Mouse (Mus musculus) granulocyte monocyte progenitor cell, adult 5-6 weeks (primary cell): ENCODE measurements around the gene Arhgef3. TPM values are rescaled to one million over a fixed set of nuclear protein-coding genes. Genes with fewer than 3 reads are reported as not detected.

Experiments used
- ATAC-seq: replicated peaks from 2 replicates; pipeline ENCODE4 v1.8.0; 2016; ENCODE audit warnings: mild to moderate bottlenecking, moderate TSS enrichment, inconsistent platforms; ENCODE audit not compliant: poor library complexity, severe bottlenecking
- total RNA-seq, 2 experiments: library from RNA; stranded (forward) in 1 of 2; stranded (reverse) in 1 of 2; fragments of 200-712, 200-1000 nt in 1 of 2; fragments of >200 nt in 1 of 2; fragmentation: Nextera tagmentation in 1 of 2; gene quantifications; 2 replicates each; pipeline ENCODE4 v1.2.3; 2014 to 2017

Arhgef3 gene
- total RNA-seq, 2 experiments from 2014 or later: 13.8 to 14.7 TPM

DNA sequence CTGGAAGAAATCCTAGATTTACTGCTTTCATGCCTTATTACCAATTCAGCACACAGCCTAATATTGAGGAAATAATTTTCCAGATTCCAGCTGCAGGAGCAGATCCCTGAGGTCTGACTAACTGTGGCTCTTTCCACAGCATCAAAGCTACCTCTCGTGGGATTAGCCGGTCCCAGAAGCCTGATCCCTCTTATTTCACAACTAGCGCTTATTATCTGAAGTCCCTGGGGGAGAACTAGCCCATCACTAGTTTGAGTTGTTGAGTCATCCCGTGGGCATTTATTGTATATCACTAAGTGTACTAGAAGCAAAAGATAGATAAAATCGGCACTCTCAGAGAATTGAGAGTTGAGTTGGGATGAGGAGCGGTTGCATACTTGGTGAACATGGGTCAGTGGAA, 41.3 kb downstream of the Arhgef3 start:
- ATAC-seq: no peak

DNA sequence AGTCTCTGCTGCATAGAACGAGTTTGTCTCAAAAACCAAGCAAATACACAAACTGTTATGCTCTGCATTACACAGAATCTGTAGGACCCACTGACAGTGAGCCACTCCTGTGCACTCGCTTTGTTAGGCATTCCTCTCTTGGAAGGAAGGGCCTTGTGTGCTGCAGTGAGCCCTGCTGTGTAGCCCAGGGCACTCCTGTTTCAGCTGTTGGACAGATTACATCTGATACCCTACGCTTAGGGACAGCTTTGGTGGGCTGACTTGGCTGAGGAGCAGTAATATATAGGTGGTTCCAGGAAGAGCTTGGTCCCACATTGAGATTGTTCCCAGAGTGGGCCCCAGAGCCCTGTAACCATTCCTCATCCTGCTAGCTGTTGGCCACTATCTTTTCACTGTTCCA, 43.4 kb downstream of the Arhgef3 start:
- no peak for ATAC-seq

DNA sequence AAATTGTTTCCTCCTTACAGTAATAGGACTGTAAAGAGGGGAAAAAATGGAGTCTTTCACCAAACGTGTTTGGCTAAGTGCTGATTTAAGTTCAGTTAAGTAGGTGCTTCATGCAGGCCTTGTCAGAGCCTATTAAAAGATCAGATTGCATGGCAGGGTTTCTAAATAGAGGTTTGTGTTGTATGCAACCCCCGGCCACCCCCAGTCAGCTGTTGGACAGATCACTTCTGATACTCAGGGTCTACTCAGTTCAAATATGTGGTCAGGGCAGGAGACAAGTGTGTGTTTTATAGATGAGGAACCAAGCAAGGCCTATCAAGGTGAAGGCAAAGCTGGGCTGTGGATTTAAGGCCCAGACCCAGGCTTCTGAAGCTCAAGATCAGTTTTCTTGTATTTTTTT, 44.1 kb downstream of the Arhgef3 start:
- no peak for ATAC-seq

DNA sequence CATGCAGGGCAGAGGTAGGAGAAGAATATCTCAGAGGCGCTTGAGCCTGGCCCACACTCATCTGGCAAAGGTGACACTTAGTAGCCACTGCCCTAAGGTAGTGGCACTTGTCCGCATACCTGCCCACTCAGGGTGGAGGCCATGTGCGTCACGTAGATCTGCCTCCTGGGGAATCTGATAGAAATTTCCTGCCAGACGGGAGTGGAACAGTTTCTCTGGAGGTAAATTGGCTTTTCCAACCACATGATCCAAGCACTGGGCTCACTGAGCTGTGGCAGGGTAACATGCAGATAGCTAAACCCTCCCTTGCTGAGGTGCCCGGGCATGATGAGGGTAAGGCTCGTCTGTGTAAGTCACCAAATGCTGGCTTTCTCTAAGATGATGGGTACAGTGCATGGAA, 46.1 kb downstream of the Arhgef3 start:
- no peak for ATAC-seq

DNA sequence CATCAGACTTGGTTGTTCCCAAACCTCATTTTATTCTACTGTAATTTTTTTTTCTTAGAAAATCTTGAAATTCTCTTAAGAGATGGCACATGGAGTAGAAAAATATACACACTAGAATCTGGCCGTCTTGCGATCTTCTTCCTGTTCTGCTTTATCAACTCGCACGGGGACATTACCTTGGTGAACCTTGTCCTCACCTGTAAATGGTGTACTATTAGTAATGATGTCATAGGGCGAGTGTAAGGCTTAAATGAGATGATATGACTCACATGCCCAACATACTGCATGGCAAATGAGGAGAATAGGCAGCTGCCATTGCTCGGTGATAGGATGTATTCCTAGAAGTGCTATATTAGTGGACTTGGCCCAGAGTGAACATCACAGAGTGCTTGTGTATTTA, 49.9 kb downstream of the Arhgef3 start:
- ATAC-seq: no peak

DNA sequence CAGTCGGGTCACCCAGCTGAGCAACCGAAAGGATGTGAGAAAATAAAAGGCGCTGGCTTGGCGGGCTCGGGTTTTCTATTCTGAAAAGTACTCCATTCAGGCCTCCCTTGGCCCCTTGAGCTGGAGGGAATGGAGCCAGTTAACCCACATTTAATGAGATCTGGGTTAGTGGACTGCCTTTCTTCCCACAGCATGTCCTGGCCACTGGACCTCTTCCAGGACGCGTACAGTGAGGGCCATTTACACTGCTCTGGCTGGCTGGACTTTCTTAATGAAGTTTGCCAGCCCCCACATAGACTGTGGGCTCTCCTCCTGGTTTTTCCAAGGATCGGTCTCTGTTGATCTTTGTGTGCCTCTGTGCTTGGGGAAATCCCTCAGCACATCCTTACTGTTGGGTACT, 52.1 kb downstream of the Arhgef3 start:
- ATAC-seq: no peak

DNA sequence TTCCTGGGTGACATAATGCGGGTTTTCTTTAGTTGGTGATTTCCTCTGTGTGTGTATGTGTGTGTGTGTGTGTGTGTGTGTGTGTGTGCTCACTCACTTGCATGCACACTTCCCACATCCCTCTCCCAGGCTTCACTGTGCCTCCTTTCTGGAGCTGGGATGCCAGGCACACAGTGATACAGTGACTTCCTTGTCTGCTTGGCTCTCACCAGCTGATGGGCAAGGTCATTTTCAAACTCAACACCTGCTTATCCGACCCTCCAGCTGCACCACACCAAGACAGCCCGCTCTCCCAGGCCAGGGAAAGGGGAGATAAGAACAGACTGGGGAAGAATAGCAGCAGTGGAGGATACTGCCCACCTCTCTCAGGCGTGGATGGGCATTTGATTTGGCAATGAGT, 52.5 kb downstream of the Arhgef3 start:
- no peak for ATAC-seq

DNA sequence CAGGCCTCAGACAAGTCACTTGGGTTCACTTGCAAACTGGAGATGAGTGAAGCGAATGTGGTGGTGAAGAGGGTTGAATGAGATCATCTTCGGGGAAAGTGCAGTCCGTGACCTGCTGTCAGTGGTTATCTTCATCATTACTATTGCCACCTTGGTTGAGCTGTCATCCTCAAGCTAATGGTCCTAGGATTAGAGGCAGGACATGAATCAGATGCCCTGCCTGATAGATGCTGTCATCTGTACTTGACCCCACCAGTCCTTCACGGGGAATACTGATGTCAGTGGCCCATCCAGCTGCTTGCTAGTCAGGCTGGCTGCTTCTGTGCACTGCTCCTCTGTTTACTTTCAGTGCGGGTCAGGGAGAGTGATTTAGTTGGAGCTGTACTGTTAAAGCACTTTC, 53.7 kb downstream of the Arhgef3 start:
- ATAC-seq: no peak

DNA sequence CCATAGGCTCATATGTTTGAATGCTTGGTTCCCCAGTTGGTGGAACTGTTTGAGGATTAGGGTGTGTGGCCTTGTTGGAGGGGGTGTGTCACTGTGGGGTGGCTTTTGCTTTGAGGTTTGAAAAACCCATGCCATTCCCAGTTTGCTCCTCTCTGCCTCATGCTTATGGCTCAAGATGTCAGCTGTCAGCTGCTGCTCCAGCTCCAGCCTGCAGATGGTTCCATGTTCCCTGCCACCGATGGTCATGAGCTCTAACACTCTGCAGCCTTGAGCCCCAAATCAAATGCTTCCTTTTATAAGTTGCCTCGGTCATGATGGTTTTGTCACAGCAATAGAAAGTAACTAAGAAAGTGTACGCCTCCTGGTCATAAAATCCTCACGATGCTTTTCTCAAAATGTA, 54.6 kb downstream of the Arhgef3 start:
- no peak for ATAC-seq

DNA sequence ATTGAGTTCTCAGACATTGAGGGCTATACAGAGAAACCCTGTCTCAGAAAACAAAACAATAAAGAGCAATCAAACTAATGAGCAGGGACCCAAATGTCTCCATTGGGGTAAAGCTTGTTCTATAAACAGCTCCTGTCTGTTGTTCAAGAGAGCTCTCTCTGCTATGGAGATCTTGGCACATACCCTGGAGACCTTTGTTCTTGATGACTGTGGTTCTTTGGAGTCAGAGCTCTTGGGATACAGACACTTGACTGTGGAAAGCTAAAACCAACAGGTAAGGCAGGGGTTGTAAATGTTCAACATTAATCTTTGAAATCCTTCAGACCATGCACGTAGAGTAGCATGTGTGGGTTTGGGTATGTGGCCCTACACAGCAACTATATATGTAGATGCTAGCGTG, 55.7 kb downstream of the Arhgef3 start:
- ATAC-seq: no peak

DNA sequence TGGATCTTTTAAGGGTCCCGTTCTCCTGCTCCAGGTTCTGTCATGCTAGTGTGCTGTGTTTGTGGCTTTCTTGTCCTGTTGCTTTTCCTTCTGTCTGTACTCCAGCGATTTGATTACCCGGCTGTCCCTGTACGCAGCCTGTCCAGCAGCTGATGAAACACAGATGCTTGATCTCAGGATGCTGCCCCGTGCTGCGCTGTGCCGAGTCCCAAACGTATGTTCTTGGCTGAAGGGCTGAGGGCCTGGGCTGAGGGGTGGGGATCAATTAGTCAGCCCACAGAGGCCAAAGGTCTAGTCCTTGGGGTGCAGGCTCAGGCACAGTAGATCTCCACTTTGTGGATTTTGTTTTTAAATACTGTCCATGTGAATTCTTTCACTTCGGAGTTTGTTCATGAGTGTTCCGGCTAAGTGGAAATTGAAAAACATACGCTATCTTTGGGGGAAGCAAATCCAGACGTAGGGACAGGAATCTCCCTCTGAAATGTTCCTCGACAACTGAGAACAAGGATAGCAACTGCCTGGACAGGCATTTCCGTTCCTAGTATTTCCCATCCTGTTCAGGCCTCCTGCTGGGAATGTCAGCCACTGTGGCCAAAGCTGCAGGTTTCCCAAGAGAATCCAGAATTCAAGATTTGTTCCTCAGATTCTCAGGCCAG, 56.6 kb downstream of the Arhgef3 start:
- no peak for ATAC-seq

DNA sequence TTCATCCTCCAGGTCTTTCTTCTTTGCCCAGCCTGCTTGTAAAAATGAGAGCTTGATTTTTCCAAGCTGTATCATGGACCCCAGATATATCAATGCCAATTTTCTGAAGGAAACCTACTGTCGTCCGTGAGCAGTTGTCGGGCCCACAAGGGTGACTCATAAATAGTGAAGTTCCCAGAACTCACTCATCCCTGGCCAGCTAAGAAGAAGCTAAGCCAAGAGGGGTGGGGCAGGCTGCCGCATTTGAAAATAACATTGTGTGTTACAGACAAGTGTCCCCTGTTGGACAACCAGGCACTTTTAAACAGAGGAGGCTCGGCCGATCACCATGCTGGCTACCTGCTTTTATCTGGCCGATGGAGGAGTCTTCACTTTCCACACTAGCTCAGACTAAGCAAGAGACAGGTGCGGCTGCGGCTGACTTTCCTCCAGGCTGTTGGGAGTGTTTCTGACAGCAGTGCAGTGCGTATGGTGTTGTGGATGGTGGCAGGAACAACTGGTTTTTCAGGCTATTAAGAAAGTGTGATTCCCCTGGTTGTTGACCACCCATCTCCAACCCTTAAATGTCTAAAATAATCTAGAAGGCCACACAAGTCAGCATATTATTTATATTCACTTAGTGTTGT, 58.6 kb downstream of the Arhgef3 start:
- no peak for ATAC-seq

DNA sequence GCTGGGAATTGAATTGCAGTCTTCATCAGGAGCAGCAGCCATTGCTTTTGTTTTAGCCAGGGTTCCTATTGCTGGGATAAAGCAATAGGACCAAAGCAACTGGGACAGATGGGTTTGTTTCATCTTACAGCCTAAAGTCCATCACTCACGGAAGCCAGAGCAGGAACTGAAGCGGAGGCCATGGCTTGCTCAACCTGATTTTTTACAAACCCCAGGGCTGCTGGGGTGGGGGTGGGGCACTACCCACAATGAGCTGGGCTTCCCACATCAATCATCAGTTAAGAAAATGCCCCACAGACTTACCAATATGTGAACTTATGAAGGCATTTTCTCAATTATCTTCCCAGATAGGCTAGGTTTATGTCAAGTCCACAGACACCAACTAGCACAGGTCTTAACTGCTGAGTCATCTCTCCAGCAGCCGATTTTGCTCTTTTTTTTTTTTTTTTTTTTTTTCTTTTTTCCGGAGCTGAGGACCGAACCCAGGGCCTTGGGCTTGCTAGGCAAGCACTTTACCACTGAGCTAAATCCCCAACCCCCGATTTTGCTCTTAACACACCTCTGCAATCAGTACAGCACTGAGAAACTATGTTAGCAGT, 59.6 kb downstream of the Arhgef3 start:
- peak; percentile 59 for ATAC-seq

DNA sequence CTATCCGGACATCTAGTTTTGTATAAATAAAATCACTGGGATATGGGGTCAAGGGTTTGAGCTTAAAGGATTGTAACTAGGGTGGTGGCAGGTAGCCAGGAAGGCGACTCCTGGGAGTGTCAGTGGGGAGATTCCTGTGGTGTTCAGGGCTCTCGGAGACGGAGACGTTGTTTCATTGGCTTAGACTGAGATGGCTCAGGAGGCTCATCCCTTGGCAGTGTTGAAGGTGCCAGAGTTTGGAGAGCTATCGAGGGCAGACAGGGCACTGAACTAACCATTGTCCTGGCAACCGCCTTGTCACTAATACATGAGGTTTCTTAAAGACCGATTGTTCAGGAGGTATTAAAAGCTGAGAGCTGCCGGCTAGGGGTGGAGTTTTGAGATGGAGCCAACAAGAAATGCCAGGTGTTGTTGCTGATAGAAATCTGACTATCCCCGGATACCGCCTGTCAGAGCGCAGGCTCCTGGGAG, 60.2 kb downstream of the Arhgef3 start:
- no peak for ATAC-seq

DNA sequence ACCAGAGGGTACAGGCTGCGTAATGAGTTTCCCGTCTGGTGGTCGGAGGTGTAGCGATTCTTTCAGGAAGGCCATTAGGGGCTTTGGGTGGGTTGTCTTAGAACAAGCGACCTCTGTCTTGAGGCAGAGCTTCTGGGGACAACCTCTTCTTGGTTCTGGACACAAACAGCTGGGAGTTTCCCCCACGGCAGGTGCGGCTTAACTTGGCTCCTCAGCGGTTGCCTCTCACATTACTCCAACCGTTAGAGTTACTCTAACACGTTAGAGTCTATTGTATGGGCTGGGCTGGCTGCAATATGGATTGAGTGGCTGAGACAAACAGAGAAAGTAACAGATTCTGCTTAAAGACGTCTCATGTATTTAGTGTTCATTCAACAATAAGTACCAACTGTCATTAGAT, 60.6 kb downstream of the Arhgef3 start:
- no peak for ATAC-seq

DNA sequence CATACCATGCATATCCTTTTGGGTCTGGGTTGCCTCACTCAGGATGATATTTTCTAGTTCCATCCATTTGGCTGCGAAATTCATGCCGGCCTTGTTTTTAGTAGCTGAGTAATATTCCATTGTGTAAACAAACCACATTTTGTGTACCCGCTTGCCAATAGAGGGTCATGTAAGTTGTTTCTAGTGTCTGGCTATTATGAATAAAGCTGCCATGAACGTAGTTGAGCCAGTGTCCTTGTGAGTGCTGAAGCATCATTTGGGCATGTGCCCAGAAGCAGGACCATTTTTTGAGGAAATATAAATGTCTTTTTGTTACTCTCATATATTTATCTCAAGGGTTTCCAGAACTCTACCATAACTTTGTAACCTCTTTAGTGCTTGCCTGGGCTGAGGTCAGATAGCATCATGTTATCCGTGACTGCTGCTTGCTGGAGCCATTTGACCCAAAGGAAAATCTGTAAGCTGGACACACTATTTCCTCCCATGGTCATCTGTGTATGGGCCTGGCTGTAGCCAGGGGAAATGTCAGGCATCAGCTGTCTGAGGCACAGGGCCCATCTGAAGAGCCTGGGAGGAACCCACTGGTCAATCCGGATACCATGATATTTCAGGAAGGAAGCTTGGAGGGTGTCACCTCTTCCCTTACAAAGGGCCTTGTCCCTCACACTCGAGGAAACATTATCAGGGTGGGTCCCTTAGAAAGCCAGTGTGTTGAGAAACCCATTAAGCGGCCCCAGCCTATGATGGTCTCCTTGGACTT, 63.3 kb downstream of the Arhgef3 start:
- ATAC-seq: no peak

DNA sequence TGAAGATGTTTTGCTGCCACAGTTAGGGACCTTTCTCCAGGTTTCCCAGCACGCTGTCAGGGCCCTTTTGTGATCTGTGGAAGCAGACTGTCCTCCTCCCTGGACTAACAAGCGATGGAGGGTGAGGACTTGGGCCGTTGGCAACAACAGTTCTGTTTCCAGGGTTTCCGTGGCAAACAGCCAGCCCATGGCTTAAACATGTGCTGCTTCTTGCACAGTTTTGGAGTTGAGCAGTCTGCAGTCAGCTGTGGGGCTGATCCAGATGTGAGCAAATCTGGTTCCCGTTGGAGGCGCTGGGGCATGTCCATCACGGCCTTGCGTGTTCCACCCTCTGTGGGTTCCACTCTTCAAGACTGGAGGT, 63.8 kb downstream of the Arhgef3 start:
- no peak for ATAC-seq

DNA sequence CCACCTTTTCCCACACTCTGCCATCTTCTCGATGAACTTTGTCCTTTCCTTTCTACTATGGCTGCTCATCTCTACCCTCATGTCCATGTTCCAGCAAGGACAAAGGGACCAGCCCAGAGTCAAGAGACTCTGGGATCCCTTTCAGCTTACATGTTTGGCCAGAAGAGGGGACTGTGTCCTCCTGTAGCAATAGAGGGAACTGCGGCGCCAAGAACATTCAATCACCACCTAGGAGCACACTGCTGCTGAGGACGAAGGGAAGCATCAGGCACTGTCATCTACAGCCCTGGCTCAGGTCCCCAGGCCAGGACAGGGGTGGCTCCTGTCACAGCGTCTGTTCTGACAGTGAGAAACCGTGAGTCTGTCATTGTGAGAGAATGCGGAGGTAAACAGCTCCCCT, 65.1 kb downstream of the Arhgef3 start:
- ATAC-seq: no peak

DNA sequence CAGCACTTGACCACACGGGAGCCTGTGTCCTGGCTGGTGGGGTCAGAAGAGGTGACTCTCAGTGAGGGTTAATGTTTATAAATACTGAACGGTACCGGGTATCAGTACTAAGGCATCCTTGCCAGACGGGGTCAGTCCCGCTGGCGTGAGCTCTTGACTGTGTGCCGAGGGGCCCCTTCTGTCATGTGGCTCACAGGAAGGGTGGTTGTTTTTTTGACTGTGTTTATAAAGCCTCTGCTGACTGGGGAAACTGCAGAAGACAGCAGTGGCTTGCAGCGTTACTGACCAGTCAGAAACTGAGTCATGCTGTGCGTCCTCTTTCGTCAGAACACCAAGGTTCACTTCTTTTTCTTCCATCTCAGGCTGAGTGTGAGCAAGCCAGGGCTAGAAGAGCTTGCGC, 67.4 kb downstream of the Arhgef3 start:
- ATAC-seq: no peak

DNA sequence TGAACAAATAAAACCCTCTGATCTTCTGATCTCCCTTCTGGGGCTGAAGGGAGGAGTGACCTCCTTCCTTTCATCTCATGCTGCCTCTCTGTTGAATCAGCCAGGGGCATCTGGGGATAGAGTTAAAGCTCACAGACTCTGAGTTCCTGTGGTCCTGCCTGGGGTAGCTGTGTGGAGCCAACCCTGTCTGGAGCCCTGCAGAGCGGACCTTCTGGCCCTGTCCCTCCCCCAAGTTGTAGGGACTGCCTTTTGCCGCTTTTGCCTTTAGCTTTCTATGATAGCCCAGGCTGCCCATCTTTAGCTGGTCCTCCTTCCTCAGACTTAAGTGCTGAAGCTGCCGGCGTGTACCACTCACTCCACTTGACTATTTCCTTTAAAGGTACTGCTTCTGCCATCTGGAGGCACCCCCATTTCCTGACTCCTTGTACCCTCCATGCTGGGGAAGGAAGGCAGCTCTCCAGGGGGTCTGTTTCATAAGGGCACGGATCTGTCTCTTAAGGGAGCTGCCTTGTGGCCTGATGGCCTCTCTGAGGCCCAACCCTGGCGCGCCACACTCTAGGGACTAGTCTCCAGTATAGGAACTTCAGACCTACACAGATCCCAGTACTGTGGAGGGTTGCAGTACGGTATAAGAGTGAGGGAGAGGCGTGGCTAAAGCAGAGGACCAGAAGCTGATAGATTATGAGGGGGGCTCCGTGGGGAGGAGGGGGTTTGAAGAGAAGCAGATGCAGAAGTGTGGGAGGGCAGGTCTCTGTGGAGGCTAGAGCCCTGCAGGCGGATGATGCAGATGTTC, 68.1 kb downstream of the Arhgef3 start:
- no peak for ATAC-seq
